Mouse (Mus musculus) heart, adult 2 months (tissue): ENCODE measurements around the gene Mllt3. TPM values are rescaled to one million over a fixed set of nuclear protein-coding genes. Genes with fewer than 3 reads are reported as not detected.
A peak's percentile ranks its signal among the peaks of the same experiment; 100 is the strongest.

Experiments used
- DNase-seq, 2 experiments: peaks; one replicate each; pipeline ENCODE4 v3.0.0; 2021
- H3K27ac ChIP-seq: fragments of 200-600 bp; 2 replicates; pipeline ENCODE4 v1.8.1; 2022
- H3K27me3 ChIP-seq: fragments of 200-500 bp; 2 replicates; pipeline ENCODE4 v1.6.1; 2012; ENCODE audit warnings: mild to moderate bottlenecking, low read length, inconsistent platforms, mixed read lengths; ENCODE audit not compliant: control insufficient read depth, insufficient read depth
- H3K36me3 ChIP-seq: fragments of 200-500 bp; 2 replicates; pipeline ENCODE4 v1.6.1; 2012; ENCODE audit warnings: low read length, inconsistent platforms; ENCODE audit not compliant: control insufficient read depth, insufficient read depth
- H3K4me1 ChIP-seq: fragments of 200-500 bp; 2 replicates; pipeline ENCODE4 v1.6.1; 2011; ENCODE audit warnings: low read length; ENCODE audit not compliant: control insufficient read depth, insufficient read depth
- H3K4me3 ChIP-seq: fragments of 200-600 bp; 2 replicates; pipeline ENCODE4 v1.8.1; 2022
- H3K79me2 ChIP-seq: fragments of 200-500 bp; replicated peaks from 2 replicates; pipeline ENCODE4 v1.6.1; 2012; ENCODE audit warnings: mild to moderate bottlenecking, inconsistent platforms, low read length, moderate library complexity, mixed read lengths; ENCODE audit not compliant: control insufficient read depth, insufficient read depth
- H3K9ac ChIP-seq: fragments of 200-500 bp; 2 replicates; pipeline ENCODE4 v1.6.1; 2012; ENCODE audit warnings: low read depth, mild to moderate bottlenecking, control low read depth, inconsistent platforms, low read length, mixed read lengths
- CTCF ChIP-seq: fragments of 200-600 bp; IDR thresholded peaks from 2 replicates; pipeline ENCODE4 v1.8.1; 2022; ENCODE audit warnings: antibody characterized with exemption, mild to moderate bottlenecking, moderate library complexity
- EP300 ChIP-seq: fragments of 200-500 bp; IDR thresholded peaks from 2 replicates; pipeline ENCODE4 v1.6.1; 2011; ENCODE audit warnings: low read depth, low read length, control low read depth; ENCODE audit not compliant: insufficient read depth
- POLR2A ChIP-seq: fragments of 200-500 bp; IDR thresholded peaks from 2 replicates; pipeline ENCODE4 v1.6.1; 2011; ENCODE audit warnings: mild to moderate bottlenecking, low read depth, low read length, control low read depth; ENCODE audit not compliant: insufficient read depth
- WGBS: fragments of 180-500 bp; shearing (Covaris S2); methylation state at CpG from one replicate; pipeline ENCODE4 v1.1.7; 2018; 5-methylcytosine and 5-hydroxymethylcytosine counted together
- intact Hi-C: fragments of 180-260 bp; cut with DNase I; formaldehyde crosslinking; loops from one replicate; pipeline ENCODE4 v1.15.1; 2025
- long read RNA-seq: library from polyadenylated mRNA; stranded (forward); transcript quantifications from one replicate; pipeline ENCODE4 v2.0.0, GENCODE M21; 2021
- polyA plus RNA-seq: library from polyadenylated mRNA; depleted of rRNA; stranded (reverse); fragments of >200 nt; gene quantifications from 2 replicates; pipeline ENCODE4 v1.2.3, GENCODE M21; 2012; rRNA removed
- total RNA-seq, 2 experiments: library from RNA; stranded (reverse); gene quantifications; 2 replicates each; pipeline ENCODE4 v1.2.3; 2021

Mllt3 gene
- total RNA-seq (10 to 100 TPM; 11.0 to 15.2 TPM), polyA plus RNA-seq (3.8 and 7.3 TPM in 2 replicates)
- long read RNA-seq, partial matches to known transcripts = 2 of 4 reads
- long read RNA-seq, other reads (novel, unspliced or antisense) = 2 of 4 reads

GRCm38 (mm10) chr4:88033216-88033653 is at the start of gene Mllt3:
Mllt3 (minus strand) TSS chr4:88033364.
- WGBS = under 1% methylated on average over 35 of the region's 37 CpGs
- peak within 1 kb of the TSS; percentile 74 for H3K27ac ChIP-seq
- no peaks in the 10 kb centered on the region for H3K79me2 ChIP-seq
- DNase-seq = peak; percentile 97
- TF ChIP-seq POLR2A (peak; percentile 69), CTCF (peak; percentile 32; the same call in 1 of the 2 replicates), EP300 (no peak)
- peak within 1 kb of the TSS; percentile 95 for H3K9ac ChIP-seq
- H3K27me3 ChIP-seq = no peaks in the 10 kb centered on the region
- intact Hi-C loops = loop anchor here (1.0 to 10.0 kb wide), 6 partner anchors 61 to 682 kb away; partner anchors contain the start of gene Focad
- peak within 1 kb of the TSS; percentile 73 for H3K4me3 ChIP-seq
- H3K36me3 ChIP-seq = no peaks in the 10 kb centered on the region; the same call in 1 of the 2 replicates
- H3K4me1 ChIP-seq = peaks cover 5% of the 10 kb centered on the region; the same call in 1 of the 2 replicates

DNA sequence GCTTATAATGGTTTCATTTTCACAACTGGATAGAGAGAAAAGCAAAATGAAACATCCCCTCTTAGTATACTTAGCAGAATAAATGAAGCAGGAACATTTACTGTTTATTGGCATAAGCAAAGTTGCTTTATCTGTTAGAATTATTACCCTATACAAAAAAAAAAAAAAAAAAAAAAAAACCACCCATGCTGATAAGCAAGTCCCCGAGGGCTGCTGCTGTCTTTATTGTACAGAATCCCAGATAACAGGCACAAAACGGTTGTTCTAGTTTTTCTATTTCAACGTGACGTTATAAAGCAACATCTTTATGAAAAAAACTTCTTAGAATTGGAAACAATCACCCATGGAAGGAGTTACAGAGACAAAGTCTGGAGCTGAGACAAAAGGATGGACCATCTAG is 49.2 kb upstream of the Mllt3 start:
- 48% methylated on average over 4 of the region's 4 CpGs for WGBS
- TF ChIP-seq CTCF (no peak), EP300 (no peak), POLR2A (no peak)
- intact Hi-C loops = no loop called here

DNA sequence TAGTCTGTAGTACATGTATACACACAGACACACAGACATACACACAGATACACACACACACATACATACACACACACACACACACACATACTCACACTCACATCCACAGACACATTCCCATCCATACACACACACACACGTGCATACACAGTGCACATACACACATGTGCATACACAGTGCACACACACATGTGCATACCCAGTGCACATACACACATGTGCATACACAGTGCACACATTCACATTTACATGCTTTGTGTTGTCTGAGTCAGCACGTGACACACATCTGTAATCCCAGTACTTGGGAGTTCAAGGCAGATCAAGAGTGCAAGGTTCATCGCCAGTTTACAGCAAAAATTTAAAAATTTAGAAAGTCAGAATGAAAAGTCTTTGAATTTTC is 48.7 kb upstream of the Mllt3 start:
- no peak overlapping the region for H3K4me3 ChIP-seq
- WGBS = 95% methylated on average over 3 of the region's 3 CpGs
- no peak overlapping the region for H3K9ac ChIP-seq
- peaks cover 2% of the 10 kb centered on the region for H3K4me1 ChIP-seq
- intact Hi-C loops = no loop called here
- TF ChIP-seq POLR2A (no peak), EP300 (no peak), CTCF (no peak)
- H3K27ac ChIP-seq = no peak overlapping the region
- H3K27me3 ChIP-seq = no peaks in the 10 kb centered on the region
- DNase-seq = no peak
- H3K79me2 ChIP-seq = no peaks in the 10 kb centered on the region
- no peaks in the 10 kb centered on the region for H3K36me3 ChIP-seq

More for the DNA sequence above, 49.2 kb upstream of the Mllt3 start:
- DNase-seq = no peak
- Histone ChIP-seq H3K27me3 (no peaks in the 10 kb centered on the region), H3K79me2 (no peaks in the 10 kb centered on the region), H3K4me1 (peaks cover 2% of the 10 kb centered on the region), H3K9ac (no peak overlapping the region), H3K4me3 (no peak overlapping the region), H3K27ac (no peak overlapping the region), H3K36me3 (no peaks in the 10 kb centered on the region)

DNA sequence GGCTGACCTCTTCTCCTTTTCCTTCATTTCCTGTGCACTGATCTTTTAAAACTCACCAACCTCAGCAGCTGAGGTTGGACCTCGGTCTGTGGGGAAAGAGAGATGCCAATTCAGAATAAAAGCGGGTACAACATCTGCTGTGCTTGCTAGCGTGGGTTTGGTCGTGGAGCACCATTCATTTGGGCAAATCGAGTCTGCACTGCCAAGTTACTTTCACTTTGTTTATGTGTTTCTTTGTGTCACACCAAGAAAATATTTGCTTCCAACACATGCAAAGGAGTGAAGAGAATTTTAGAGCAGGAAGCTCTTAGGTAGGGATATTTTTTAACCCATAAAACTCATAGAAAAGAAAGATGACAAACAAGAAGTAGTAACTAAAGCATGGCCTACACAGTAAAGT is 48.3 kb upstream of the Mllt3 start:
- no peaks in the 10 kb centered on the region for H3K79me2 ChIP-seq
- H3K4me1 ChIP-seq = peaks cover 2% of the 10 kb centered on the region
- WGBS = 69% methylated on average over 5 of the region's 5 CpGs
- no peak overlapping the region for H3K27ac ChIP-seq
- H3K9ac ChIP-seq = no peak overlapping the region
- TF ChIP-seq EP300 (no peak), POLR2A (no peak), CTCF (no peak)
- intact Hi-C loops = no loop called here
- no peaks in the 10 kb centered on the region for H3K36me3 ChIP-seq
- no peaks in the 10 kb centered on the region for H3K27me3 ChIP-seq
- H3K4me3 ChIP-seq = no peak overlapping the region
- DNase-seq = no peak

DNA sequence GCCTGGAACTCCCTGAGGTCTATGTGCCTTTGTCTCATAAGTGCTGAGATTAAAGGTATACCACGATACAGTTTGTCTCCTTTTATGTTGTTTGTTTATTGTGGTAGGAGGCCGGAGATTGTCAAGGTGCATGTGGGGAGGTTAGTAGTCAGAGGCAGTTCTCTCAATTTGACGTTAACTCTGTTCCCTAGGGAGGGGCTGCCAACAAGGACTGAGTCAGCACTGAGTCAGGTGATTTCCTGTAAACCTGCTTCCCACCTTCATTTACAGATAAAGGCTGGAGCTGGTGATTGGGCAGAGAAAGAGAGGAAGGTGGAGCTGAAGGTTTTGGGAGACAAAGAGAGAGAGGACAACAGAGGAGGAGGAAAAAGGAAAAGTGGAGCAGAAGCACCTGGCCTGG is 45.8 kb upstream of the Mllt3 start:
- Histone ChIP-seq H3K27me3 (no peaks in the 10 kb centered on the region), H3K4me1 (peaks cover 2% of the 10 kb centered on the region), H3K4me3 (no peak overlapping the region), H3K27ac (no peak overlapping the region), H3K36me3 (no peaks in the 10 kb centered on the region), H3K9ac (no peak overlapping the region), H3K79me2 (no peaks in the 10 kb centered on the region)
- intact Hi-C loops = no loop called here
- TF ChIP-seq POLR2A (no peak), CTCF (no peak), EP300 (no peak)
- WGBS = 58% methylated on average over 3 of the region's 3 CpGs
- DNase-seq = no peak

GRCm38 (mm10) chr4:88075388-88075787 is 42.2 kb upstream of the Mllt3 start:
- WGBS = 77% methylated on average over 2 of the region's 2 CpGs
- TF ChIP-seq CTCF (no peak), POLR2A (no peak), EP300 (no peak)
- no peak overlapping the region for H3K9ac ChIP-seq
- H3K79me2 ChIP-seq = no peaks in the 10 kb centered on the region
- H3K27ac ChIP-seq = no peak overlapping the region
- no peaks in the 10 kb centered on the region for H3K27me3 ChIP-seq
- H3K36me3 ChIP-seq = no peaks in the 10 kb centered on the region
- intact Hi-C loops = no loop called here
- DNase-seq = no peak
- H3K4me3 ChIP-seq = no peak overlapping the region
- no peaks in the 10 kb centered on the region for H3K4me1 ChIP-seq
